Mouse (Mus musculus) hindbrain, embryonic 11.5 days (tissue): Measurements from ENCODE around the gene Mrps31. TPM values are rescaled to one million over a fixed set of nuclear protein-coding genes. Genes with fewer than 3 reads are reported as not detected.
A peak's percentile ranks its signal among the peaks of the same experiment; 100 is the strongest.

Experiments used
- ATAC-seq: fragments of 200-750 bp; cut with Nextera tagmentation; 2 replicates; pipeline ENCODE4 v1.8.0; 2017; ENCODE audit warnings: mild to moderate bottlenecking, moderate TSS enrichment, moderate library complexity; ENCODE audit not compliant: low FRiP score
- DNase-seq: peaks from one replicate; pipeline ENCODE4 v3.0.0-alpha.2; 2015; ENCODE audit warnings: low spot score
- H3K27ac ChIP-seq: fragments of 300-500 bp; sonication (generic); 2 replicates; pipeline ENCODE4 v1.5.1; 2014; ENCODE audit warnings: mild to moderate bottlenecking, low read depth, low read length
- H3K27me3 ChIP-seq: fragments of 300-500 bp; sonication (generic); 2 replicates; pipeline ENCODE4 v1.6.1; 2014; ENCODE audit warnings: mild to moderate bottlenecking, low read length, moderate library complexity, mixed read lengths; ENCODE audit not compliant: control insufficient read depth, insufficient read depth
- H3K36me3 ChIP-seq: fragments of 300-500 bp; sonication (generic); 2 replicates; pipeline ENCODE4 v1.6.1; 2014; ENCODE audit warnings: mild to moderate bottlenecking, low read length, moderate library complexity, mixed read lengths; ENCODE audit not compliant: control insufficient read depth, insufficient read depth
- H3K4me1 ChIP-seq: fragments of 300-500 bp; sonication (generic); replicated peaks from 2 replicates; pipeline ENCODE4 v1.6.1; 2014; ENCODE audit warnings: low read length, mixed read lengths; ENCODE audit not compliant: control insufficient read depth, insufficient read depth
- H3K4me2 ChIP-seq: fragments of 300-500 bp; sonication (generic); replicated peaks from 2 replicates; pipeline ENCODE4 v1.6.1; 2014; ENCODE audit warnings: mild to moderate bottlenecking, low read depth, low read length
- H3K4me3 ChIP-seq: fragments of 300-500 bp; sonication (generic); 2 replicates; pipeline ENCODE4 v1.5.1; 2014; ENCODE audit warnings: low read depth, low read length
- H3K9ac ChIP-seq: fragments of 300-500 bp; sonication (generic); 2 replicates; pipeline ENCODE4 v1.6.1; 2014; ENCODE audit warnings: low read depth, low read length
- H3K9me3 ChIP-seq: fragments of 300-500 bp; sonication (generic); 2 replicates; pipeline ENCODE4 v1.6.1; 2016; ENCODE audit warnings: low read length; ENCODE audit not compliant: control insufficient read depth
- WGBS: fragments of 180-500 bp; shearing (Covaris S2); extraction: QIAGEN DNeasy Blood & Tissue Kit; methylation state at CpG from one replicate; pipeline ENCODE4 v1.1.7; 2014; 5-methylcytosine and 5-hydroxymethylcytosine counted together
- polyA plus RNA-seq: library from polyadenylated mRNA; unstranded; fragments of >200 nt; fragmentation: Nextera tagmentation; extraction: Ambion mirVana; gene quantifications from 2 replicates; pipeline ENCODE4 v1.2.1, GENCODE M21; 2014

Gene Mrps31
- polyA plus RNA-seq, 1 experiment from 2014 or later: 43.2 TPM

DNA sequence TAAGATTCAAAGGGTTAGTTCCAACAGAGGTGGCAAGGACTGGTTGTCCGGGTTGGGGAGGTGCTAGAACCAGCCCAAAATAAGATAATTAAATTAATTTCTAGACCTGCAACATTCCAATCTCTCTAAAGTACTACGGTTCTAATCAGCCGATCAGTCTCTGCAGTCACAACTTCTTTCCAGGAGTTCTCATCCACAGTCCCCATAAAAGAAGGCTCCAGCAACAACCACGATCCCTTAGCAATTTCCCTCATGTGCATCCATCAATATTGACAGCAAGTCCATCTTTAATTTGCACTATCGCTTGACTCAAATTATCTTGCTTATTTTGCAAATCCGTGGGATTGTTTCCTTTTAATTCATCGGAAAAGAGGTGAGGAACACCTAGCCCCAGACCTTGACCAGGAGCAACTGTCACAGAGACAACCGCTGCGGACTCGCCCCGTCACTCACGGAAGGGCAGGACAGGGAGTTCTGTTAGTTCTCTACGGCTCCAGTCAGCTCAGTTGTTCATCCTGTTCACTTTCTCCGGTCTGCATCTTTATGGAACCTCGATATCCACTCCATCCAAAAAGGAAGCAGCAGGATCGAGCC, 376 bp upstream of the Mrps31 start:
- H3K27ac ChIP-seq: peak overlapping the region; percentile 54
- H3K4me2 ChIP-seq: peak overlapping the region; percentile 69
- H3K4me1 ChIP-seq: no peaks in the 10 kb centered on the region
- no peaks in the 10 kb centered on the region for H3K36me3 ChIP-seq
- ATAC-seq: peak; percentile 57
- H3K27me3 ChIP-seq: no peaks in the 10 kb centered on the region
- DNase-seq: no peak
- H3K9ac ChIP-seq: peak overlapping the region; percentile 94
- H3K4me3 ChIP-seq: peak overlapping the region; percentile 94
- 17% methylated on average over 16 of the region's 16 CpGs for WGBS
- no peaks in the 10 kb centered on the region for H3K9me3 ChIP-seq

DNA sequence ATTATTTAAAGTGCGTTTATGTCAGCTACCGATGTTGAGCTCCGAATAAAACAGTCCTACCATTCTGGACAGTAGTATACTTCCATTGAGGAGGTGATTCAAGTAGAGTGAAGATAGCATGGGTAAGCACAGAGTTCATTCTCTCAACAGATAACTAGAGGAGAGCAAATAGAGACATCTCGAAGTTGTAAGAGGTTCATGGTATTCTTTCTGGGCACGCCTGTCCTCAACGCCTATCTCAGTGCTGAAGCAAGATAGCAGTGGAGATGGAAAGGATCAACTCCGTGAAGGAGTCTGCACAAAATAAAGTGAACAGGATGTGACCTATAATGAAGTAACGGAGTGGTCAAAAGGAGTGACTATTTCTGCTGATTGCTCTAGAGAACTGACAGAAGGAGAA, 810 bp downstream of the Mrps31 start:
- 26% methylated on average over 8 of the region's 8 CpGs for WGBS
- no peaks in the 10 kb centered on the region for H3K36me3 ChIP-seq
- peak overlapping the region; percentile 94 for H3K4me3 ChIP-seq
- H3K9ac ChIP-seq: peak overlapping the region; percentile 94
- ATAC-seq: no peak
- peak overlapping the region; percentile 69 for H3K4me2 ChIP-seq
- no peaks in the 10 kb centered on the region for H3K27me3 ChIP-seq
- DNase-seq: peak; percentile 3
- no peak overlapping the region for H3K27ac ChIP-seq
- H3K9me3 ChIP-seq: no peaks in the 10 kb centered on the region
- no peaks in the 10 kb centered on the region for H3K4me1 ChIP-seq

Other genes starting within 250 kb of the Mrps31 start
- gene Nek3, start 244.9 kb upstream of the Mrps31 start, polyA plus RNA-seq: 10.2 and 10.5 TPM in 2 replicates
- gene Ckap2, start 225.5 kb upstream of the Mrps31 start, polyA plus RNA-seq: 52.1 and 58.7 TPM in 2 replicates
- 35.8 and 39.8 TPM in 2 replicates for gene Vps36, start 218.6 kb upstream of the Mrps31 start, polyA plus RNA-seq
- 8.8 and 10.8 TPM in 2 replicates for gene Thsd1, start 184.0 kb upstream of the Mrps31 start, polyA plus RNA-seq
- gene Tpte, start 127.9 kb upstream of the Mrps31 start, polyA plus RNA-seq: not detected in 2 replicates
- gene Slc25a15, start 12.8 kb upstream of the Mrps31 start, polyA plus RNA-seq: 11.3 and 14.7 TPM in 2 replicates